Mouse (Mus musculus): Measurements from ENCODE around the gene Cacnb3. TPM values are rescaled to one million over a fixed set of nuclear protein-coding genes. Genes with fewer than 3 reads are reported as not detected.

Gene Cacnb3
- polyA plus RNA-seq, 1 experiment from 2014 or later: 48.2 TPM

GRCm38 (mm10) chr15:98600036-98600709, 30.5 kb upstream of the Cacnb3 start:
- Histone ChIP-seq H3K4me1 (peaks cover 30% of the 10 kb centered on the region), H3K4me2 (replicated peaks) (no peak overlapping the region), H3K27me3 (no peaks in the 10 kb centered on the region), H3K4me3 (replicated peaks) (no peak overlapping the region), H3K9me3 (replicated peaks) (no peaks in the 10 kb centered on the region), H3K9ac (no peak overlapping the region), H3K36me3 (peaks cover 81% of the 10 kb centered on the region), H3K27ac (replicated peaks) (no peak overlapping the region)
- ATAC-seq (ENCODE audit: insufficient number of reproducible peaks, low FRiP score, low TSS enrichment, low read depth): no peak
- 85% methylated on average over 12 of the region's 12 CpGs for WGBS

- no peaks in the 10 kb centered on the region for H3K9me3 ChIP-seq (replicated peaks)
- H3K4me2 ChIP-seq (replicated peaks): peak overlapping the region; percentile 46
- H3K27me3 ChIP-seq: no peaks in the 10 kb centered on the region
- H3K4me3 ChIP-seq (replicated peaks): peak overlapping the region; percentile 26
- no peak overlapping the region for H3K9ac ChIP-seq
- peak overlapping the region; percentile 77 for H3K27ac ChIP-seq (replicated peaks)
- H3K4me1 ChIP-seq: peaks cover 32% of the 10 kb centered on the region
- H3K36me3 ChIP-seq: peaks cover 64% of the 10 kb centered on the region
- 68% methylated on average over 7 of the region's 7 CpGs for WGBS
- ATAC-seq (ENCODE audit: insufficient number of reproducible peaks, low FRiP score, low TSS enrichment, low read depth): no peak
These were observed 28.8 kb upstream of the Cacnb3 start for GRCm38 (mm10) chr15:98601832-98602190.

- Histone ChIP-seq H3K4me2 (replicated peaks) (peak overlapping the region; percentile 46), H3K9ac (no peak overlapping the region), H3K27ac (replicated peaks) (peak overlapping the region; percentile 77), H3K4me3 (replicated peaks) (peak overlapping the region; percentile 26), H3K4me1 (peaks cover 37% of the 10 kb centered on the region), H3K36me3 (peaks cover 59% of the 10 kb centered on the region), H3K27me3 (no peaks in the 10 kb centered on the region), H3K9me3 (replicated peaks) (no peaks in the 10 kb centered on the region)
- peak; percentile 52; the same call in 1 of the 2 replicates for ATAC-seq (ENCODE audit: insufficient number of reproducible peaks, low FRiP score, low TSS enrichment, low read depth)
- WGBS: 42% methylated on average over 13 of the region's 13 CpGs
These were observed 28.3 kb upstream of the Cacnb3 start for GRCm38 (mm10) chr15:98602191-98602881.

GRCm38 (mm10) chr15:98602921-98603458, 27.6 kb upstream of the Cacnb3 start:
- peak overlapping the region; percentile 77 for H3K27ac ChIP-seq (replicated peaks)

GRCm38 (mm10) chr15:98604041-98604575, 26.5 kb upstream of the Cacnb3 start:
- Histone ChIP-seq H3K9ac (no peak overlapping the region), H3K9me3 (replicated peaks) (no peaks in the 10 kb centered on the region), H3K27me3 (no peaks in the 10 kb centered on the region), H3K4me2 (replicated peaks) (no peak overlapping the region), H3K36me3 (peaks cover 41% of the 10 kb centered on the region), H3K27ac (replicated peaks) (peak overlapping the region; percentile 77; the same call in 1 of the 2 replicates), H3K4me3 (replicated peaks) (no peak overlapping the region), H3K4me1 (peaks cover 50% of the 10 kb centered on the region)
- WGBS: 90% methylated on average over 24 of the region's 24 CpGs
- no peak for ATAC-seq (ENCODE audit: insufficient number of reproducible peaks, low FRiP score, low TSS enrichment, low read depth)

More at GRCm38 (mm10) chr15:98602921-98603458, 27.6 kb upstream of the Cacnb3 start:
- peak overlapping the region; percentile 46 for H3K4me2 ChIP-seq (replicated peaks)
- no peaks in the 10 kb centered on the region for H3K9me3 ChIP-seq (replicated peaks)
- peak overlapping the region; percentile 26 for H3K4me3 ChIP-seq (replicated peaks)
- H3K4me1 ChIP-seq: peaks cover 44% of the 10 kb centered on the region
- no peaks in the 10 kb centered on the region for H3K27me3 ChIP-seq
- WGBS: 33% methylated on average over 4 of the region's 4 CpGs
- no peak overlapping the region; the same call in 1 of the 2 replicates for H3K9ac ChIP-seq
- ATAC-seq (ENCODE audit: insufficient number of reproducible peaks, low FRiP score, low TSS enrichment, low read depth): no peak
- peaks cover 52% of the 10 kb centered on the region for H3K36me3 ChIP-seq

GRCm38 (mm10) chr15:98606051-98606536, 24.5 kb upstream of the Cacnb3 start:
- no peak overlapping the region for H3K4me2 ChIP-seq (replicated peaks)
- H3K27ac ChIP-seq (replicated peaks): no peak overlapping the region
- 85% methylated on average over 12 of the region's 12 CpGs for WGBS
- H3K9ac ChIP-seq: no peak overlapping the region
- no peak for ATAC-seq (ENCODE audit: insufficient number of reproducible peaks, low FRiP score, low TSS enrichment, low read depth)
- H3K4me1 ChIP-seq: peaks cover 56% of the 10 kb centered on the region
- peaks cover 22% of the 10 kb centered on the region for H3K36me3 ChIP-seq
- no peak overlapping the region for H3K4me3 ChIP-seq (replicated peaks)
- H3K9me3 ChIP-seq (replicated peaks): no peaks in the 10 kb centered on the region
- H3K27me3 ChIP-seq: no peaks in the 10 kb centered on the region

GRCm38 (mm10) chr15:98606739-98607138, 23.9 kb upstream of the Cacnb3 start:
- 69% methylated on average over 9 of the region's 9 CpGs for WGBS
- H3K4me3 ChIP-seq (replicated peaks): no peak overlapping the region
- H3K27me3 ChIP-seq: no peaks in the 10 kb centered on the region
- H3K9ac ChIP-seq: no peak overlapping the region
- no peak overlapping the region for H3K27ac ChIP-seq (replicated peaks)
- no peak overlapping the region for H3K4me2 ChIP-seq (replicated peaks)
- ATAC-seq (ENCODE audit: insufficient number of reproducible peaks, low FRiP score, low TSS enrichment, low read depth): no peak
- peaks cover 52% of the 10 kb centered on the region for H3K4me1 ChIP-seq
- H3K36me3 ChIP-seq: peaks cover 19% of the 10 kb centered on the region
- H3K9me3 ChIP-seq (replicated peaks): no peaks in the 10 kb centered on the region

- Histone ChIP-seq H3K27ac (replicated peaks) (0 out of 2 replicates have a peak overlapping the region, but pooled peaks have one; percentile 40), H3K9me3 (replicated peaks) (no peaks in the 10 kb centered on the region), H3K4me3 (replicated peaks) (peak overlapping the region; percentile 70), H3K36me3 (peaks cover 17% of the 10 kb centered on the region), H3K27me3 (no peaks in the 10 kb centered on the region), H3K4me1 (peaks cover 43% of the 10 kb centered on the region), H3K9ac (no peak overlapping the region), H3K4me2 (replicated peaks) (peak overlapping the region; percentile 90)
- 18% methylated on average over 4 of the region's 4 CpGs for WGBS
- ATAC-seq (ENCODE audit: insufficient number of reproducible peaks, low FRiP score, low TSS enrichment, low read depth): no peak
These were observed 23.1 kb upstream of the Cacnb3 start for GRCm38 (mm10) chr15:98607557-98607956.

GRCm38 (mm10) chr15:98608058-98608783, 22.4 kb upstream of the Cacnb3 start:
- Histone ChIP-seq H3K36me3 (peaks cover 17% of the 10 kb centered on the region), H3K27me3 (no peaks in the 10 kb centered on the region), H3K27ac (replicated peaks) (peak overlapping the region; percentile 86), H3K9me3 (replicated peaks) (no peaks in the 10 kb centered on the region), H3K4me3 (replicated peaks) (peak overlapping the region; percentile 70), H3K4me2 (replicated peaks) (peak overlapping the region; percentile 90), H3K9ac (peak overlapping the region; percentile 62), H3K4me1 (peaks cover 37% of the 10 kb centered on the region)
- 0 out of 2 replicates have a peak, but pooled peaks have one; percentile 1 for ATAC-seq (ENCODE audit: insufficient number of reproducible peaks, low FRiP score, low TSS enrichment, low read depth)
- 10% methylated on average over 9 of the region's 10 CpGs for WGBS

- Histone ChIP-seq H3K36me3 (peaks cover 11% of the 10 kb centered on the region), H3K9ac (peak overlapping the region; percentile 62), H3K4me3 (replicated peaks) (peak overlapping the region; percentile 70), H3K9me3 (replicated peaks) (no peaks in the 10 kb centered on the region), H3K4me2 (replicated peaks) (peak overlapping the region; percentile 90), H3K27me3 (no peaks in the 10 kb centered on the region), H3K27ac (replicated peaks) (peak overlapping the region; percentile 86), H3K4me1 (peaks cover 31% of the 10 kb centered on the region)
- WGBS: 0% methylated on average over 15 of the region's 26 CpGs
- ATAC-seq (ENCODE audit: insufficient number of reproducible peaks, low FRiP score, low TSS enrichment, low read depth): peak; percentile 37; the same call in 1 of the 2 replicates
These were observed 21.8 kb upstream of the Cacnb3 start for GRCm38 (mm10) chr15:98608784-98609250.
